Mouse (Mus musculus) Muller cell, postnatal 12 days (primary cell): Measurements from ENCODE around the gene Kmt2d.
"Not testable (repeated sequence)": the region's sequence is repeated elsewhere in the genome, so short reads cannot be mapped to it uniquely, and the experiment has no call there.

ENCODE experiments used
- DNase-seq: peaks from one replicate; pipeline ENCODE4 v3.0.0-alpha.2; 2015; ENCODE audit errors: inconsistent ontology term

Gene Kmt2d

DNA sequence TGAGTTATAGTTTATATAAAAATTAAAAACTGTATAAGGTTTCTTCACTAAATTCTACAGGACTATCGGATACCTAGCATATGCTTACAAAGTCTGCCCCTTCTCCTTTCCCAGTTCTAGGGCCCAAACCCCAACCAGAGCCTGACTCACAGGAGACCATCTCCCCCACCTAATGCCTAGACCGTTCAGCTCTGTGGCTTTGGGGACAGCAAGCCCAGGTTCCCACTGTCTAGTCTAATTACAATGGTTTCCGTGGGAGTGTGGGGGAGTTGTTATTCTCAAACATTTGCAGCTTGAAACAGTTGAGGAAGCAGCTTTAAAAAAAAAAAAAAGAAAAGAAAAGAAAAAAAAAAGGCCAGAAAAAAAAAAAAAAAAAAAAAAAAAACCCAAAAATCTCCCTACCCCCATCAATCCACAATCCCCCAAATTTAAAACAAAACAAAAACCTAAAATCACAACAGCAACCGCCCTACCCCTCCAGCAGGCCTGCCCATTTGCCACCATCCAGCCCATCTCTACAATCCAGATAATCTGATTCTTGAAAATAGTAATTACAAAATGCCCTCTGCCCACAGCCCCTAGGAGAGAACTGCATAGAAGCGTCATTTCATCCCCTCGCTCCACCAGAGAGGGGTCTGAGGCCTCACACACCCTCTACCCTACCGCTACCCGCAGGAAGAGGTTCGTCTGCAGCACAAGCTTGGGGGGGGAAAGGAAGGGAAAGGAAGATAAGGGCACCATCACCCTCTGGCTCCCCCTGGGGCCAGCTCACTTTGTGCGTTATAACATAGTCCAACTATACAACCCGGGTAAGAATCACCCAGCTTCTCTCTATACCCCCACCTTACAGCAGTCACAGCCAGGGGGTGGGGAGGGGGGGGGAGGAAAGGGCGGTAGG is 38.6 kb downstream of the Kmt2d start:
- peak; percentile 18 for DNase-seq

GRCm38 (mm10) chr15:98831684-98832035 is 39.3 kb downstream of the Kmt2d start:
- no peak for DNase-seq

DNA sequence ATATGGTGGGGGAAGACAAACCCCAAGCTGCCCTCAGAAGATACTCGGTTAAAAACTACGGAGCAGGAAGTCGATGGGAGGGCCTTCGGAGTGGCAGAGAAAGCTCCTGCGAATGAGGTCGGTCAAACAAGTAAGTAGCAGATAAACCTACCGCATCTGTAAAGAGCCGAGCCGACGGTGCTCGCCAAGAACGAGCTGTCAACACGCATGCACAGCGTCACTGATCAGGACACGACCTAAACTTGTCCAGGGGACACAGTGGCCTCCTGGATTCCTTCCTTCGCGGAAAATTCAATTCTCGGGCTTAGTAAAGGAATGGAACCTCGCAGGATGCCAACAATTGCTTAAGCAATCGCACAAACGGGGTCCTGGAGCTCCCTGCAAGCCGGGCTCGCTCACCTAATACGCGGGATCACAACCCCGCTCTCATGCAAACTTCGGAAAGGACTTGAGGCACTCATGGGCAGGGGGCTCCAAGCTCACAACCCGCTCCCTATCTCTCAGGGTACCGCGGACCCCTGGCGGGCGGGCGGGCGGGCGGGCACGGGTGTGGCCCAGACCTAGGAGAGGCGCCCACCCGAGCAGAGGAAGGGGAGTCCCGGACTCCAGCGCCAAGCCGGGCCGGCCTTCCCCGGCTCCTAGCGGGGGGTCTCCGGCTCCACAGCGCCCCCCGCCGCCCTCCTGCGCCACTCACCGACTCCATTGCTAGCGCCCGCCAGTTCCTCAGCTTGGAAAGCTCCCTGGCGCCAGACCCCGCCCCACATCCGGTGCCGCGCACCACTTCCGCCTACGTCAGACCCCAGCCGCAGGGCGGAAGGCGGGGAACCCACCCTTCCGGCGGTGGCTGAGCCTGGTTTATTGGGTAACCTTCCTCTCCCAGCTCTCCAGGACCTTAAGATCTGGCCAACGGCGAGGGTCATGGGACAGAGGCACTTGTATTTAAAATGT is 40.0 kb downstream of the Kmt2d start, which contains the start of gene Prkag1:
Gene Prkag1, minus strand, starts transcription at position 786 of the 948 bp plus-strand sequence.
- DNase-seq, result peak; percentile 97

- DNase-seq, result no peak
Observed at GRCm38 (mm10) chr15:98827611-98828011, 43.4 kb downstream of the Kmt2d start.

GRCm38 (mm10) chr15:98823434-98823833 is 47.6 kb downstream of the Kmt2d start:
- no peak for DNase-seq

DNA sequence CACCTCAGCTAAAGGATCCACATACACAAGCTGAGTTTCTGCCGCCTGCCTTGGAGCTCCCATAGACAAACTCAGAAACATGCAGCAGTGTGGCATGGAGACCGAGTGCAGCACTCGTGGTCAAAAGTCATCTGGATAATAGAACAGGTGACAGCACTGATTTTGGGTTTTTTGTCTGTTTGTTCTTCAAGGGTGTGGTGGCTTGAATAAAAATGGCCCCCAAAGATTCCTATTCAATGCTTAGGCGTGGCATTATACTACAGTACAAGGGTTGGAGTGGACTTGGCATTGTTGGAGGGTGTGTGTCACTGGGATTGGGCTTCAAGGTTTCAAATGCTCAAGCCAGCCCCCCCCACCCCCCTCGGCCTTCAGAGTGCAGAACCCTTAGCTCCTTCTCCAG is 48.9 kb downstream of the Kmt2d start:
- no peak for DNase-seq

DNA sequence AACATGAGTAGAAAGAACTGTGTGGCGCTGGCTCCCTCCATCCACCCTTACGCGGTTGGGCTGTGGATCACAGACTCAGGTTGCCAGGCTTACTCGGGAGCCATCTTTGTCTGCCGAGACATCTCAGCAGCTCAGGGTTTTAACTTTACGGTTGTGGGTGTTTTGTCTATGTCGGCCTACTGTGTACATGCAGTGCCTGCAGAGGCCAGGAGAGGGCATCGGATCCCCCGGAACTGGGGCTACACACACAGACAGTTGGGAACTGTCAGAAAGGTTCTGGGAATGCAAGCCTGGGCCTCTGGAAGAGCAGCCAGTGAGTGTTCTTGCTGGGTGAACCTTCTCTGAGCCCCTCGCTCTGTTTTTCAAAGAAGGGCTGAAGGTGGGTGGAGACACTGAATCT is 49.6 kb downstream of the Kmt2d start:
- DNase-seq, result no peak

- no peak for DNase-seq
Observed at GRCm38 (mm10) chr15:98820937-98821336, 50.1 kb downstream of the Kmt2d start.

GRCm38 (mm10) chr15:98818171-98818570 is 52.8 kb downstream of the Kmt2d start:
- DNase-seq, result no peak

- DNase-seq, result no peak
Observed at GRCm38 (mm10) chr15:98812741-98813424, 58.1 kb downstream of the Kmt2d start.

DNA sequence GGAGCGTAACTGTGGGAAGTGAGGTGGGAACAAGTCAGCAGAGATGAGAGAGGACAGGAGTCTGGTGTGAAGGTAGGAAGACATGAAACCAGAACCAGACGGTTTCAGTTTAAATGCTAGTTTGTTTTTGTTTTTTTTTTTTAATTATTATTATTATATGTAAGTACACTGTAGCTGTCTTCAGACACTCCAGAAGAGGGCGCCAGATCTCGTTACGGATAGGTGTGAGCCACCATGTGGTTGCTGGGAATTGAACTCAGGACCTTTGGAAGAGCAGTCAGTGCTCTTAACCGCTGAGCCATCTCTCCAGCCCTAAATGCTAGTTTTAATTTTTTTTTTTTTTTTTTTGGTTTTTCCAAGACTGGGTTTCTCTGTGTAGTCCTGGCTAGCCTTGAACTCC is 60.8 kb downstream of the Kmt2d start:
- not testable (repeated sequence) for DNase-seq

- DNase-seq, result no peak
Observed at GRCm38 (mm10) chr15:98809390-98809789, 61.6 kb downstream of the Kmt2d start, which contains the start of gene Ddn. TSS of gene Ddn (minus strand) at chr15:98809490.

GRCm38 (mm10) chr15:98808651-98809134 is 62.3 kb downstream of the Kmt2d start:
- DNase-seq, result no peak

- no peak for DNase-seq
Observed at GRCm38 (mm10) chr15:98807895-98808650, 62.9 kb downstream of the Kmt2d start.

DNA sequence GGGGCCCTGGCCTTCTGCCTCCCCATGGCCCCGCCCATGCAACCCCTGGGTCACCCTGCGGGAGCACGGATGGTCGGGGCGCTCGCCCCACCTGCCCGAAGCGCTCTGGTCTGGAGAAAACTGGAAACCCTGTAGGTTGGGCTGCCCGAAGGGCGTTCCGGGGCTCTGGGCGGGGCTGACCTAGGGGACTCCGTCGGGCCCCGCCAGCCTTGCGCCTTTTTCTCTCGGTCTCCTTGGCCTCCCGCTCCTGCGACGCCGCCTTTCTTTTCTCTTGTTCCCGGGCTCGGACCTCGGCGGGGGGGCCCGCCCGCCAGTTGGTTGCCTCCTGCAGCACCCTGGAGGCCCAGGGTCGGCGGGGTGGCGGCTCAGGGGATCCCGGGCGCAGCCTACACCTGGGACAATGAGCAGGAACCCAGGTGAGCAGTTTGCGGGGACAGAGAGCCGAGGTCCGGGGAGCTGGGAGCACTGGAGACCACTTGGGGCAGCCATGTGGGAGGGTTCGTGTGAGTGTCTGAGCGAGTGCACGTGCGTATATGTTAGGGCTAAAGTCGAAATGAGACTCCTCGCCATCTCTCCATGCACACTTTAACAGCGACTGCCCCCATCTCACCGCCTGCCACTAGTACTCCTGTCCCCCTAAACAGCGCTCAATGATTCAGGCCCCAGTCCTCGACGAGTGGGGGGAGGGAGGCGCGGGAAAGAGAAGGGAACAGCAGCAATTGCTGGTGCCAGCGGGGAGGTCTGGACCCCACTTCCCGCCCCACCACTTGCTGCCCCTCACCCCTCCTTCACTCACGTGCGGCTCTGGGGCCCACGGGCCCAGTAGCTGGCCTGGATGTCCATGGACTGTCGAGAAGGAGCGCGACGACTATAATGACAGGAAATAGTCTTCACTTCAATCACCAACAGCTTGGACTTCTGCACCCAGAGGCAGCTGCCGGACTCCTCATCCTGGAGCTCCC is 63.9 kb downstream of the Kmt2d start:
- DNase-seq, result no peak

GRCm38 (mm10) chr15:98806071-98806808 is 64.8 kb downstream of the Kmt2d start:
- no peak for DNase-seq

- peak; percentile 75 for DNase-seq
Observed at GRCm38 (mm10) chr15:98805324-98806040, 65.5 kb downstream of the Kmt2d start.

DNA sequence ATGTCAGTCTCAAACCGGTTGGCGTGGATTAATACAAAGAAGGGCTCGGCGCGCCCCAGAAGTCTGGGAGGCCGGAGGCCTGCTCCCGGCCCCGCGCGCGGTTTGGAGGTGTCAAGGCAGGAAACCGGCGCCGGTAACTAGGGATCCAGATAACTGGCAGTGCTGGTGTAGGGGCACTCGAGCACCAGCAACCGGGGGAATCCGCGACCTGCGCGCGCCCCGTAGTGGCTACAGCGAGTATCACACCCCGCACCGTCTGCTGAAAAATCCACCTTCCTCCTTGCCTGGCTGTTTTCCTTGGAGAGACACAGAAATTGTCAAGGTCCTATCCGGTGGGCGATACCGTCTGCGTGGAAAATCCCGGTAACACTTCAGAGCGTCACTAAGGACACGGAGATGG is 67.0 kb downstream of the Kmt2d start:
- peak; percentile 79 for DNase-seq
